Mouse (Mus musculus) lung, embryonic 15.5 days (tissue): ENCODE results near the gene Snd1. TPM values are rescaled to one million over a fixed set of nuclear protein-coding genes. Genes with fewer than 3 reads are reported as not detected.

Experiments used
- ATAC-seq: fragments of 200-750 bp; cut with Nextera tagmentation; 2 replicates; pipeline ENCODE4 v1.8.0; 2017; ENCODE audit warnings: moderate number of reproducible peaks, borderline replicate concordance; ENCODE audit not compliant: low FRiP score, low TSS enrichment; ENCODE audit errors: extremely low read depth
- H3K27ac ChIP-seq: fragments of 300-500 bp; sonication (generic); 2 replicates; pipeline ENCODE4 v1.5.1; 2015; ENCODE audit warnings: moderate library complexity, mild to moderate bottlenecking, inconsistent platforms
- H3K27me3 ChIP-seq: fragments of 300-500 bp; sonication (generic); 2 replicates; pipeline ENCODE4 v1.6.1; 2015; ENCODE audit warnings: inconsistent platforms
- H3K36me3 ChIP-seq: fragments of 300-500 bp; sonication (generic); 2 replicates; pipeline ENCODE4 v1.6.1; 2015; ENCODE audit warnings: inconsistent platforms
- H3K4me1 ChIP-seq: fragments of 300-500 bp; sonication (generic); 2 replicates; pipeline ENCODE4 v1.6.1; 2015; ENCODE audit warnings: inconsistent platforms
- H3K4me2 ChIP-seq: fragments of 300-500 bp; sonication (generic); 2 replicates; pipeline ENCODE4 v1.6.1; 2015; ENCODE audit warnings: inconsistent platforms, mild to moderate bottlenecking, moderate library complexity
- H3K4me3 ChIP-seq: fragments of 300-500 bp; sonication (generic); 2 replicates; pipeline ENCODE4 v1.5.1; 2015; ENCODE audit warnings: mild to moderate bottlenecking, inconsistent platforms
- H3K9ac ChIP-seq: fragments of 300-500 bp; sonication (generic); 2 replicates; pipeline ENCODE4 v1.6.1; 2015; ENCODE audit warnings: inconsistent platforms
- H3K9me3 ChIP-seq: fragments of 300-500 bp; sonication (generic); 2 replicates; pipeline ENCODE4 v1.6.1; 2016; ENCODE audit warnings: inconsistent platforms
- WGBS: fragments of 180-500 bp; shearing (Covaris S2); methylation state at CpG from one replicate; pipeline ENCODE4 v1.1.7; 2015; 5-methylcytosine and 5-hydroxymethylcytosine counted together
- polyA plus RNA-seq: library from polyadenylated mRNA; unstranded; fragments of >200 nt; fragmentation: Nextera tagmentation; extraction: Ambion mirVana; gene quantifications from 2 replicates; pipeline ENCODE4 v1.2.1, GENCODE M21; 2015

Snd1 gene
- polyA plus RNA-seq, 1 experiment from 2014 or later, result 131 TPM

- H3K4me2 ChIP-seq, result no peak overlapping the region
- no peak overlapping the region for H3K9ac ChIP-seq
- no peak overlapping the region for H3K4me3 ChIP-seq
- H3K27me3 ChIP-seq, result no peaks in the 10 kb centered on the region
- WGBS, result 67% methylated on average over 3 of the region's 3 CpGs
- H3K9me3 ChIP-seq, result no peaks in the 10 kb centered on the region
- H3K36me3 ChIP-seq, result peaks cover 19% of the 10 kb centered on the region; the same call in 1 of the 2 replicates
- 0 out of 2 replicates have a peak, but pooled peaks cover 6% of the 10 kb centered on the region for H3K4me1 ChIP-seq
- H3K27ac ChIP-seq, result no peak overlapping the region
- no peak for ATAC-seq
These were observed 274.3 kb downstream of the Snd1 start for GRCm38 (mm10) chr6:28749224-28749623.

GRCm38 (mm10) chr6:28751186-28751585, 276.2 kb downstream of the Snd1 start:
- 0 out of 2 replicates have a peak, but pooled peaks cover 5% of the 10 kb centered on the region for H3K4me1 ChIP-seq
- H3K27ac ChIP-seq, result no peak overlapping the region
- H3K9me3 ChIP-seq, result no peaks in the 10 kb centered on the region
- H3K4me3 ChIP-seq, result no peak overlapping the region
- no peak overlapping the region for H3K9ac ChIP-seq
- H3K36me3 ChIP-seq, result peaks cover 10% of the 10 kb centered on the region; the same call in 1 of the 2 replicates
- 56% methylated on average over 3 of the region's 3 CpGs for WGBS
- no peak for ATAC-seq
- H3K27me3 ChIP-seq, result no peaks in the 10 kb centered on the region
- H3K4me2 ChIP-seq, result no peak overlapping the region

- H3K27me3 ChIP-seq, result no peaks in the 10 kb centered on the region
- no peak overlapping the region for H3K4me2 ChIP-seq
- 0 out of 2 replicates have a peak, but pooled peaks cover 9% of the 10 kb centered on the region for H3K4me1 ChIP-seq
- 93% methylated on average over 5 of the region's 5 CpGs for WGBS
- H3K9ac ChIP-seq, result no peak overlapping the region
- no peak for ATAC-seq
- H3K27ac ChIP-seq, result no peak overlapping the region
- H3K36me3 ChIP-seq, result no peaks in the 10 kb centered on the region
- no peak overlapping the region for H3K4me3 ChIP-seq
- H3K9me3 ChIP-seq, result no peaks in the 10 kb centered on the region
These were observed 278.3 kb downstream of the Snd1 start for GRCm38 (mm10) chr6:28753217-28753616.

GRCm38 (mm10) chr6:28753681-28754080, 278.7 kb downstream of the Snd1 start:
- H3K27me3 ChIP-seq, result no peaks in the 10 kb centered on the region
- no peaks in the 10 kb centered on the region for H3K36me3 ChIP-seq
- no peak overlapping the region for H3K4me3 ChIP-seq
- no peak for ATAC-seq
- no peak overlapping the region for H3K27ac ChIP-seq
- H3K4me1 ChIP-seq, result 0 out of 2 replicates have a peak, but pooled peaks cover 9% of the 10 kb centered on the region
- no peak overlapping the region for H3K9ac ChIP-seq
- no peak overlapping the region for H3K4me2 ChIP-seq
- H3K9me3 ChIP-seq, result no peaks in the 10 kb centered on the region
- 88% methylated on average over 5 of the region's 5 CpGs for WGBS

- Histone ChIP-seq H3K36me3 (no peaks in the 10 kb centered on the region), H3K9me3 (no peaks in the 10 kb centered on the region), H3K4me1 (0 out of 2 replicates have a peak, but pooled peaks cover 9% of the 10 kb centered on the region), H3K9ac (no peak overlapping the region), H3K4me2 (no peak overlapping the region), H3K27ac (no peak overlapping the region), H3K4me3 (no peak overlapping the region), H3K27me3 (no peaks in the 10 kb centered on the region)
- no peak for ATAC-seq
- WGBS, result 83% methylated on average over 6 of the region's 6 CpGs
These were observed 279.4 kb downstream of the Snd1 start for GRCm38 (mm10) chr6:28754127-28754898.

GRCm38 (mm10) chr6:28756306-28757018, 281.5 kb downstream of the Snd1 start:
- Histone ChIP-seq H3K4me2 (no peak overlapping the region), H3K4me3 (no peak overlapping the region), H3K27me3 (no peaks in the 10 kb centered on the region), H3K27ac (no peak overlapping the region), H3K4me1 (0 out of 2 replicates have a peak, but pooled peaks cover 4% of the 10 kb centered on the region), H3K9ac (no peak overlapping the region), H3K9me3 (no peaks in the 10 kb centered on the region), H3K36me3 (no peaks in the 10 kb centered on the region)
- WGBS, result 58% methylated on average over 10 of the region's 10 CpGs
- ATAC-seq, result no peak

- no peaks in the 10 kb centered on the region for H3K36me3 ChIP-seq
- no peak for ATAC-seq
- H3K27me3 ChIP-seq, result no peaks in the 10 kb centered on the region
These were observed 283.4 kb downstream of the Snd1 start for GRCm38 (mm10) chr6:28758293-28758692.

GRCm38 (mm10) chr6:28761728-28762127, 286.8 kb downstream of the Snd1 start:
- no peak for ATAC-seq
- H3K36me3 ChIP-seq, result no peaks in the 10 kb centered on the region
- no peak overlapping the region for H3K4me3 ChIP-seq
- H3K27ac ChIP-seq, result no peak overlapping the region
- H3K9me3 ChIP-seq, result no peaks in the 10 kb centered on the region
- H3K27me3 ChIP-seq, result no peaks in the 10 kb centered on the region
- WGBS, result 55% methylated on average over 3 of the region's 3 CpGs
- H3K4me1 ChIP-seq, result 0 out of 2 replicates have a peak, but pooled peaks cover 2% of the 10 kb centered on the region
- no peak overlapping the region for H3K9ac ChIP-seq
- no peak overlapping the region for H3K4me2 ChIP-seq

More at GRCm38 (mm10) chr6:28758293-28758692, 283.4 kb downstream of the Snd1 start:
- H3K9ac ChIP-seq, result no peak overlapping the region
- WGBS, result 78% methylated on average over 4 of the region's 4 CpGs
- no peak overlapping the region for H3K4me2 ChIP-seq
- H3K9me3 ChIP-seq, result no peaks in the 10 kb centered on the region
- H3K4me3 ChIP-seq, result no peak overlapping the region
- no peak overlapping the region for H3K27ac ChIP-seq
- 0 out of 2 replicates have a peak, but pooled peaks cover 4% of the 10 kb centered on the region for H3K4me1 ChIP-seq

GRCm38 (mm10) chr6:28762132-28762775, 287.3 kb downstream of the Snd1 start:
- H3K9ac ChIP-seq, result no peak overlapping the region
- H3K27ac ChIP-seq, result no peak overlapping the region
- H3K4me2 ChIP-seq, result no peak overlapping the region
- WGBS, result 40% methylated on average over 5 of the region's 5 CpGs
- no peaks in the 10 kb centered on the region for H3K9me3 ChIP-seq
- H3K4me1 ChIP-seq, result no peaks in the 10 kb centered on the region
- no peak overlapping the region for H3K4me3 ChIP-seq
- ATAC-seq, result no peak
- H3K27me3 ChIP-seq, result no peaks in the 10 kb centered on the region
- no peaks in the 10 kb centered on the region for H3K36me3 ChIP-seq

- Histone ChIP-seq H3K27me3 (no peaks in the 10 kb centered on the region), H3K36me3 (no peaks in the 10 kb centered on the region; the same call in 1 of the 2 replicates), H3K4me1 (no peaks in the 10 kb centered on the region), H3K4me2 (no peak overlapping the region), H3K4me3 (no peak overlapping the region), H3K9ac (no peak overlapping the region), H3K27ac (no peak overlapping the region), H3K9me3 (no peaks in the 10 kb centered on the region)
- ATAC-seq, result no peak
- 48% methylated on average over 3 of the region's 3 CpGs for whole genome bisulfite sequencing
These were observed 291.7 kb downstream of the Snd1 start for GRCm38 (mm10) chr6:28766622-28767021.

GRCm38 (mm10) chr6:28767891-28768481, 293.0 kb downstream of the Snd1 start:
- H3K27ac ChIP-seq, result no peak overlapping the region
- H3K9me3 ChIP-seq, result no peaks in the 10 kb centered on the region
- WGBS, result 76% methylated on average over 6 of the region's 6 CpGs
- H3K4me1 ChIP-seq, result no peaks in the 10 kb centered on the region
- H3K9ac ChIP-seq, result no peak overlapping the region
- no peak for ATAC-seq
- H3K4me3 ChIP-seq, result no peak overlapping the region
- H3K27me3 ChIP-seq, result no peaks in the 10 kb centered on the region
- H3K36me3 ChIP-seq, result no peaks in the 10 kb centered on the region; the same call in 1 of the 2 replicates
- no peak overlapping the region for H3K4me2 ChIP-seq
